Mouse (Mus musculus) spleen, postnatal 14 days (tissue): Measurements from ENCODE around the gene Ino80.
"Not testable (repeated sequence)": the region's sequence is repeated elsewhere in the genome, so short reads cannot be mapped to it uniquely, and the experiment has no call there.

Experiments
- DNase-seq, 2 experiments: peaks; one replicate each; pipeline ENCODE4 v3.0.0; 2021 to 2022; ENCODE audit warnings: low spot score in 2 of 2

Gene Ino80

GRCm38 (mm10) chr2:119477571-119478396 lies at the start of gene Ino80:
TSS of gene Ino80 (minus strand) at chr2:119477687.
- peak; percentile 97 for DNase-seq

- no peak for DNase-seq
These were observed 47.9 kb upstream of the Ino80 start for GRCm38 (mm10) chr2:119525422-119525821.

- no peak for DNase-seq
These were observed 46.3 kb upstream of the Ino80 start for GRCm38 (mm10) chr2:119523836-119524235.

GRCm38 (mm10) chr2:119520550-119520949 lies 43.1 kb upstream of the Ino80 start:
- no peak for DNase-seq

GRCm38 (mm10) chr2:119516811-119517210 lies 39.3 kb upstream of the Ino80 start:
- DNase-seq: no peak

GRCm38 (mm10) chr2:119514026-119514522 lies 36.6 kb upstream of the Ino80 start:
- no peak for DNase-seq

GRCm38 (mm10) chr2:119512292-119512691 lies 34.8 kb upstream of the Ino80 start:
- no peak for DNase-seq

GRCm38 (mm10) chr2:119510856-119511255 lies 33.4 kb upstream of the Ino80 start:
- no peak for DNase-seq

GRCm38 (mm10) chr2:119508518-119508917 lies 31.0 kb upstream of the Ino80 start:
- not testable (repeated sequence) for DNase-seq

- no peak for DNase-seq
These were observed 29.6 kb upstream of the Ino80 start for GRCm38 (mm10) chr2:119507108-119507507.

- DNase-seq: no peak
These were observed 23.6 kb upstream of the Ino80 start for GRCm38 (mm10) chr2:119500965-119501652.

GRCm38 (mm10) chr2:119498859-119499258 lies 21.4 kb upstream of the Ino80 start:
- no peak for DNase-seq

GRCm38 (mm10) chr2:119496082-119496481 lies 18.6 kb upstream of the Ino80 start:
- no peak for DNase-seq

- no peak for DNase-seq
These were observed 14.5 kb upstream of the Ino80 start for GRCm38 (mm10) chr2:119491953-119492352.

GRCm38 (mm10) chr2:119486488-119486887 lies 9.0 kb upstream of the Ino80 start:
- no peak for DNase-seq

- no peak for DNase-seq
These were observed 4.8 kb upstream of the Ino80 start for GRCm38 (mm10) chr2:119482307-119482706.

GRCm38 (mm10) chr2:119478397-119478749 lies 886 bp upstream of the Ino80 start:
- DNase-seq: no peak

- peak; percentile 51 to 61 for DNase-seq
These were observed 681 bp downstream of the Ino80 start for GRCm38 (mm10) chr2:119476621-119477391.

GRCm38 (mm10) chr2:119476166-119476565 lies 1.3 kb downstream of the Ino80 start:
- no peak for DNase-seq

GRCm38 (mm10) chr2:119463945-119464344 lies 13.5 kb downstream of the Ino80 start:
- DNase-seq: no peak

GRCm38 (mm10) chr2:119463114-119463775 lies 14.2 kb downstream of the Ino80 start:
- DNase-seq: no peak

- DNase-seq: no peak
These were observed 16.5 kb downstream of the Ino80 start for GRCm38 (mm10) chr2:119461028-119461427.
